Mouse (Mus musculus) liver, embryonic 15.5 days (tissue): ENCODE results near the gene AW011738. TPM values are rescaled to one million over a fixed set of nuclear protein-coding genes. Genes with fewer than 3 reads are reported as not detected.

Source experiments
- ATAC-seq: fragments of 200-750 bp; cut with Nextera tagmentation; 2 replicates; pipeline ENCODE4 v1.8.0; 2017; ENCODE audit warnings: moderate number of reproducible peaks, mild to moderate bottlenecking, moderate library complexity; ENCODE audit not compliant: insufficient read depth
- H3K27ac ChIP-seq: fragments of 300-500 bp; sonication (generic); replicated peaks from 2 replicates; pipeline ENCODE4 v1.5.1; 2015; ENCODE audit warnings: mild to moderate bottlenecking, inconsistent platforms
- H3K27me3 ChIP-seq: fragments of 300-500 bp; sonication (generic); 2 replicates; pipeline ENCODE4 v1.6.1; 2015; ENCODE audit warnings: mild to moderate bottlenecking, inconsistent platforms
- H3K36me3 ChIP-seq: fragments of 300-500 bp; sonication (generic); replicated peaks from 2 replicates; pipeline ENCODE4 v1.6.1; 2015; ENCODE audit warnings: moderate library complexity, mild to moderate bottlenecking, inconsistent platforms
- H3K4me1 ChIP-seq: fragments of 300-500 bp; sonication (generic); replicated peaks from 2 replicates; pipeline ENCODE4 v1.6.1; 2015; ENCODE audit warnings: inconsistent platforms
- H3K4me2 ChIP-seq: fragments of 300-500 bp; sonication (generic); 2 replicates; pipeline ENCODE4 v1.6.1; 2015; ENCODE audit warnings: moderate library complexity, mild to moderate bottlenecking, inconsistent platforms
- H3K4me3 ChIP-seq: fragments of 300-500 bp; sonication (generic); replicated peaks from 2 replicates; pipeline ENCODE4 v1.5.1; 2015; ENCODE audit warnings: mild to moderate bottlenecking, inconsistent platforms
- H3K9ac ChIP-seq: fragments of 300-500 bp; sonication (generic); 2 replicates; pipeline ENCODE4 v1.6.1; 2015; ENCODE audit warnings: moderate library complexity, mild to moderate bottlenecking, inconsistent platforms
- H3K9me3 ChIP-seq: fragments of 300-500 bp; sonication (generic); replicated peaks from 2 replicates; pipeline ENCODE4 v1.6.1; 2016; ENCODE audit warnings: inconsistent platforms
- WGBS: fragments of 180-500 bp; shearing (Covaris S2); methylation state at CpG from one replicate; pipeline ENCODE4 v1.1.7; 2015; ENCODE audit warnings: mixed read lengths; ENCODE audit not compliant: insufficient replicate concordance; 5-methylcytosine and 5-hydroxymethylcytosine counted together
- polyA plus RNA-seq: library from polyadenylated mRNA; unstranded; fragments of >200 nt; fragmentation: Nextera tagmentation; extraction: Ambion mirVana; gene quantifications from 2 replicates; pipeline ENCODE4 v1.2.1, GENCODE M21; 2015

The AW011738 gene
- polyA plus RNA-seq, 1 experiment from 2014 or later: 1.1 TPM

- H3K4me2 ChIP-seq: no peak overlapping the region
- no peak overlapping the region for H3K4me3 ChIP-seq
- ATAC-seq: no peak
- H3K4me1 ChIP-seq: 0 out of 2 replicates have a peak, but pooled peaks cover 4% of the 10 kb centered on the region
- H3K27me3 ChIP-seq: peaks cover 37% of the 10 kb centered on the region
- H3K9me3 ChIP-seq: no peaks in the 10 kb centered on the region
- H3K27ac ChIP-seq: no peak overlapping the region
- 77% methylated on average over 11 of the region's 11 CpGs for WGBS
- no peak overlapping the region for H3K9ac ChIP-seq
- H3K36me3 ChIP-seq: no peaks in the 10 kb centered on the region
Observed at GRCm38 (mm10) chr4:156219936-156220335, 16.8 kb downstream of the AW011738 start.

- no peak overlapping the region for H3K4me3 ChIP-seq
- H3K27ac ChIP-seq: no peak overlapping the region
- no peak for ATAC-seq
- no peak overlapping the region for H3K4me2 ChIP-seq
- no peaks in the 10 kb centered on the region for H3K9me3 ChIP-seq
- H3K9ac ChIP-seq: no peak overlapping the region
- H3K4me1 ChIP-seq: peaks cover 23% of the 10 kb centered on the region
- H3K27me3 ChIP-seq: peaks cover 13% of the 10 kb centered on the region; the same call in 1 of the 2 replicates
- H3K36me3 ChIP-seq: 0 out of 2 replicates have a peak, but pooled peaks cover 3% of the 10 kb centered on the region
- WGBS: 71% methylated on average over 2 of the region's 2 CpGs
Observed at GRCm38 (mm10) chr4:156224276-156224675, 21.2 kb downstream of the AW011738 start.

- WGBS: 62% methylated on average over 18 of the region's 18 CpGs
- Histone ChIP-seq H3K27ac (no peak overlapping the region), H3K4me3 (no peak overlapping the region), H3K9me3 (no peaks in the 10 kb centered on the region), H3K4me2 (peak overlapping the region; percentile 21), H3K9ac (no peak overlapping the region), H3K36me3 (peaks cover 36% of the 10 kb centered on the region), H3K27me3 (peaks cover 13% of the 10 kb centered on the region; the same call in 1 of the 2 replicates), H3K4me1 (peaks cover 20% of the 10 kb centered on the region)
- ATAC-seq: no peak
Observed at GRCm38 (mm10) chr4:156227752-156228392, 24.8 kb downstream of the AW011738 start.

- peaks cover 25% of the 10 kb centered on the region for H3K4me1 ChIP-seq
- 39% methylated on average over 12 of the region's 12 CpGs for WGBS
- H3K4me3 ChIP-seq: no peak overlapping the region
- H3K27ac ChIP-seq: no peak overlapping the region
- ATAC-seq: peak; percentile 51
- peaks cover 13% of the 10 kb centered on the region; the same call in 1 of the 2 replicates for H3K27me3 ChIP-seq
- H3K9me3 ChIP-seq: no peaks in the 10 kb centered on the region
- H3K9ac ChIP-seq: no peak overlapping the region
- H3K36me3 ChIP-seq: peaks cover 36% of the 10 kb centered on the region
- peak overlapping the region; percentile 21; the same call in 1 of the 2 replicates for H3K4me2 ChIP-seq
Observed at GRCm38 (mm10) chr4:156228393-156229024, 25.4 kb downstream of the AW011738 start.

GRCm38 (mm10) chr4:156234021-156234501, 31.0 kb downstream of the AW011738 start:
- Histone ChIP-seq H3K4me2 (peak overlapping the region; percentile 99), H3K9me3 (no peaks in the 10 kb centered on the region), H3K27me3 (no peaks in the 10 kb centered on the region), H3K36me3 (peaks cover 55% of the 10 kb centered on the region), H3K4me1 (peaks cover 41% of the 10 kb centered on the region), H3K9ac (peak overlapping the region; percentile 85), H3K4me3 (peak overlapping the region; percentile 97), H3K27ac (peak overlapping the region; percentile 55)
- ATAC-seq: no peak
- 15% methylated on average over 17 of the region's 17 CpGs for WGBS

- ATAC-seq: peak; percentile 46
- H3K9ac ChIP-seq: peak within 1 kb of the TSS; percentile 85
- peaks cover 41% of the 10 kb centered on the region for H3K4me1 ChIP-seq
- H3K9me3 ChIP-seq: no peaks in the 10 kb centered on the region
- H3K27ac ChIP-seq: peak within 1 kb of the TSS; percentile 96
- peak within 1 kb of the TSS; percentile 97 for H3K4me3 ChIP-seq
- under 1% methylated on average over 47 of the region's 48 CpGs for WGBS
- no peaks in the 10 kb centered on the region for H3K27me3 ChIP-seq
- peak within 1 kb of the TSS; percentile 99 for H3K4me2 ChIP-seq
- peaks cover 56% of the 10 kb centered on the region for H3K36me3 ChIP-seq
Observed at GRCm38 (mm10) chr4:156234701-156235213, 31.7 kb downstream of the AW011738 start, which contains the start of gene Plekhn1. Gene Plekhn1, minus strand, starts transcription at chr4:156234857.

GRCm38 (mm10) chr4:156235360-156235770, 32.3 kb downstream of the AW011738 start:
- peak overlapping the region; percentile 96 for H3K27ac ChIP-seq
- H3K4me1 ChIP-seq: peaks cover 41% of the 10 kb centered on the region
- peak overlapping the region; percentile 99 for H3K4me2 ChIP-seq
- H3K4me3 ChIP-seq: peak overlapping the region; percentile 97
- peaks cover 57% of the 10 kb centered on the region for H3K36me3 ChIP-seq
- peak; percentile 51 for ATAC-seq
- WGBS: under 1% methylated on average over 15 of the region's 15 CpGs
- H3K9ac ChIP-seq: peak overlapping the region; percentile 78
- H3K9me3 ChIP-seq: no peaks in the 10 kb centered on the region
- H3K27me3 ChIP-seq: no peaks in the 10 kb centered on the region

GRCm38 (mm10) chr4:156235808-156236533, 32.9 kb downstream of the AW011738 start, which contains the start of gene Noc2l:
Gene Noc2l, plus strand, starts transcription at chr4:156236010.
- H3K4me3 ChIP-seq: peak within 1 kb of the TSS; percentile 97
- H3K36me3 ChIP-seq: peaks cover 57% of the 10 kb centered on the region
- H3K27ac ChIP-seq: peak within 1 kb of the TSS; percentile 96
- H3K4me1 ChIP-seq: peaks cover 41% of the 10 kb centered on the region
- H3K9ac ChIP-seq: peak within 1 kb of the TSS; percentile 85
- H3K4me2 ChIP-seq: peak within 1 kb of the TSS; percentile 99
- no peaks in the 10 kb centered on the region for H3K9me3 ChIP-seq
- no peaks in the 10 kb centered on the region for H3K27me3 ChIP-seq
- under 1% methylated on average over 90 of the region's 90 CpGs for WGBS
- peak; percentile 85 for ATAC-seq

GRCm38 (mm10) chr4:156236651-156237447, 33.7 kb downstream of the AW011738 start:
- Histone ChIP-seq H3K4me1 (peaks cover 41% of the 10 kb centered on the region), H3K27me3 (no peaks in the 10 kb centered on the region), H3K9ac (peak overlapping the region; percentile 78), H3K9me3 (no peaks in the 10 kb centered on the region), H3K27ac (peak overlapping the region; percentile 96), H3K4me3 (peak overlapping the region; percentile 97), H3K4me2 (peak overlapping the region; percentile 99), H3K36me3 (peaks cover 57% of the 10 kb centered on the region)
- WGBS: 17% methylated on average over 58 of the region's 60 CpGs
- no peak for ATAC-seq

GRCm38 (mm10) chr4:156249567-156249966, 46.5 kb downstream of the AW011738 start:
- H3K27ac ChIP-seq: peak overlapping the region; percentile 96
- WGBS: 58% methylated on average over 11 of the region's 11 CpGs
- peaks cover 75% of the 10 kb centered on the region for H3K36me3 ChIP-seq
- H3K27me3 ChIP-seq: peaks cover 4% of the 10 kb centered on the region
- peaks cover 61% of the 10 kb centered on the region for H3K4me1 ChIP-seq
- no peak overlapping the region for H3K9ac ChIP-seq
- ATAC-seq: no peak
- H3K4me2 ChIP-seq: no peak overlapping the region
- no peak overlapping the region for H3K4me3 ChIP-seq
- no peaks in the 10 kb centered on the region for H3K9me3 ChIP-seq
